Mouse (Mus musculus): ENCODE measurements around the gene Galnt9.
A peak's percentile ranks its signal among the peaks of the same experiment; 100 is the strongest.

The Galnt9 gene

GRCm38 (mm10) chr5:110587467-110587866 lies 43.3 kb downstream of the Galnt9 start:
- DNase-seq (ENCODE audit: inconsistent ontology term) = no peak

GRCm38 (mm10) chr5:110589833-110590232 lies 45.7 kb downstream of the Galnt9 start:
- no peak for DNase-seq (ENCODE audit: inconsistent ontology term)

GRCm38 (mm10) chr5:110594465-110594864 lies 50.3 kb downstream of the Galnt9 start:
- no peak for DNase-seq (ENCODE audit: inconsistent ontology term)

GRCm38 (mm10) chr5:110595341-110595740 lies 51.2 kb downstream of the Galnt9 start:
- DNase-seq (ENCODE audit: inconsistent ontology term) = no peak

- DNase-seq (ENCODE audit: inconsistent ontology term) = no peak
Measured at GRCm38 (mm10) chr5:110596086-110596780, 52.1 kb downstream of the Galnt9 start.

- DNase-seq (ENCODE audit: inconsistent ontology term) = no peak
Measured at GRCm38 (mm10) chr5:110597502-110597901, 53.3 kb downstream of the Galnt9 start.

- DNase-seq (ENCODE audit: inconsistent ontology term) = peak; percentile 55
Measured at GRCm38 (mm10) chr5:110598298-110599095, 54.3 kb downstream of the Galnt9 start.

GRCm38 (mm10) chr5:110603016-110603685 lies 59.0 kb downstream of the Galnt9 start:
- DNase-seq (ENCODE audit: inconsistent ontology term) = no peak

- DNase-seq (ENCODE audit: inconsistent ontology term) = no peak
Measured at GRCm38 (mm10) chr5:110604311-110604710, 60.2 kb downstream of the Galnt9 start.

GRCm38 (mm10) chr5:110605531-110606221 lies 61.5 kb downstream of the Galnt9 start:
- DNase-seq (ENCODE audit: inconsistent ontology term) = no peak

- peak; percentile 33 for DNase-seq (ENCODE audit: inconsistent ontology term)
Measured at GRCm38 (mm10) chr5:110607767-110608166, 63.6 kb downstream of the Galnt9 start.

- peak; percentile 36 for DNase-seq (ENCODE audit: inconsistent ontology term)
Measured at GRCm38 (mm10) chr5:110608336-110608735, 64.2 kb downstream of the Galnt9 start.

GRCm38 (mm10) chr5:110608941-110609340 lies 64.8 kb downstream of the Galnt9 start:
- DNase-seq (ENCODE audit: inconsistent ontology term) = peak; percentile 44

- no peak for DNase-seq (ENCODE audit: inconsistent ontology term)
Measured at GRCm38 (mm10) chr5:110609425-110609824, 65.3 kb downstream of the Galnt9 start.

- DNase-seq (ENCODE audit: inconsistent ontology term) = no peak
Measured at GRCm38 (mm10) chr5:110609868-110610267, 65.7 kb downstream of the Galnt9 start.

GRCm38 (mm10) chr5:110610484-110610883 lies 66.3 kb downstream of the Galnt9 start:
- no peak for DNase-seq (ENCODE audit: inconsistent ontology term)

- DNase-seq (ENCODE audit: inconsistent ontology term) = peak; percentile 25
Measured at GRCm38 (mm10) chr5:110611435-110612158, 67.4 kb downstream of the Galnt9 start.

- DNase-seq (ENCODE audit: inconsistent ontology term) = no peak
Measured at GRCm38 (mm10) chr5:110619226-110619625, 75.1 kb downstream of the Galnt9 start.

- DNase-seq (ENCODE audit: inconsistent ontology term) = no peak
Measured at GRCm38 (mm10) chr5:110624319-110624718, 80.2 kb downstream of the Galnt9 start.

- DNase-seq (ENCODE audit: inconsistent ontology term) = no peak
Measured at GRCm38 (mm10) chr5:110627351-110627750, 83.2 kb downstream of the Galnt9 start.

- no peak for DNase-seq (ENCODE audit: inconsistent ontology term)
Measured at GRCm38 (mm10) chr5:110628156-110628555, 84.0 kb downstream of the Galnt9 start.
